Mouse (Mus musculus) brain, embryonic 14.5 days (tissue): ENCODE measurements around the gene Kcnip4.

Experiments used
- CTCF ChIP-seq: fragments of 200-500 bp; IDR thresholded peaks from 2 replicates; pipeline ENCODE4 v1.5.1; 2012; ENCODE audit warnings: inconsistent platforms, mild to moderate bottlenecking, moderate library complexity, borderline replicate concordance; ENCODE audit not compliant: insufficient read depth, insufficient read length; ENCODE audit errors: extremely low read depth
- POLR2A ChIP-seq: fragments of 200-500 bp; IDR thresholded peaks from 2 replicates; pipeline ENCODE4 v1.6.1; 2012; ENCODE audit warnings: mild to moderate bottlenecking, inconsistent platforms, borderline replicate concordance; ENCODE audit not compliant: poor library complexity, insufficient read depth, insufficient read length, severe bottlenecking; ENCODE audit errors: extremely low read depth

GRCm38 (mm10) chr5:49291801-49292200 lies 232.9 kb downstream of the Kcnip4 start:
- TF ChIP-seq CTCF (no peak), POLR2A (no peak)
